Mouse (Mus musculus): ENCODE data around the gene Zfp87.

DNA sequence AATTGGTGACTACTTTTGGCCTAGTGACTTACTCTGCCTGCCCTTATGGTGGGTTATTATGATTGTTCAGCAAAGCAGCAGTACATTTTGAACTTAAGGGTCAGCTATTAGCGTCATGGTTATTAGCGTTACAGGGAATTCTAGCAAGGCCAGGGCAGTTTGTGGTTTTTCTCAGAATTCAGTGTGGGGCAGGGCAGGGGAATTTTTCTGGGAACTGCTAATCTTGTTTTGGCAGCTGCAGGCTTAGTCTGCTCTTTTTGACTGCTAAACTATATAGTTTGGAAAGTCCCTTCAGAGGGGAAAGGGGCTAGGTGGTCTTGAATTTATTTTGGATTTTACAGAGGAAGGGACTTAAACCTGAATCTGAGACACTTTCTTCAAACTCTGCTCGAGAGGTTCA lies 56.7 kb downstream of the Zfp87 start:
- TF ChIP-seq CTCF (IDR thresholded peaks at IDR 0.05; ENCODE audit: insufficient read depth, low read length), result no peak
- no peak for TF ChIP-seq POLR2A (IDR thresholded peaks at IDR 0.05; ENCODE audit: borderline replicate concordance, extremely low read depth, low read depth, low read length)
